Mouse (Mus musculus) megakaryocyte, embryonic 14.5 days (primary cell): ENCODE measurements around the gene Zfp800.

Source experiments
- FLI1 ChIP-seq: IDR thresholded peaks from 2 replicates; pipeline ENCODE4 v1.6.1; 2012; ENCODE audit warnings: low read length, inconsistent platforms, mixed read lengths
- GATA1 ChIP-seq: IDR thresholded peaks from 3 replicates; pipeline ENCODE4 v1.6.1; 2012; ENCODE audit warnings: mixed read lengths, low read length, inconsistent platforms, borderline replicate concordance

GRCm38 (mm10) chr6:28389038-28389437 lies 8.8 kb downstream of the Zfp800 start:
- TF ChIP-seq GATA1 (no peak), FLI1 (no peak)
